Mouse (Mus musculus) ovary, adult 2 months (tissue): ENCODE results near the gene Vmn1r160. TPM values are rescaled to one million over a fixed set of nuclear protein-coding genes. Genes with fewer than 3 reads are reported as not detected.

Source experiments
- polyA plus RNA-seq: library from polyadenylated mRNA; depleted of rRNA; stranded (reverse); fragments of >200 nt; gene quantifications from 2 replicates; pipeline ENCODE4 v1.2.3, GENCODE M21; 2012; rRNA removed

The Vmn1r160 gene
- not detected in 2 replicates for polyA plus RNA-seq

GRCm38 (mm10) chr7:22870924-22871323, at the start of gene Vmn1r160:
Gene Vmn1r160 (plus strand): TSS chr7:22871224.

DNA sequence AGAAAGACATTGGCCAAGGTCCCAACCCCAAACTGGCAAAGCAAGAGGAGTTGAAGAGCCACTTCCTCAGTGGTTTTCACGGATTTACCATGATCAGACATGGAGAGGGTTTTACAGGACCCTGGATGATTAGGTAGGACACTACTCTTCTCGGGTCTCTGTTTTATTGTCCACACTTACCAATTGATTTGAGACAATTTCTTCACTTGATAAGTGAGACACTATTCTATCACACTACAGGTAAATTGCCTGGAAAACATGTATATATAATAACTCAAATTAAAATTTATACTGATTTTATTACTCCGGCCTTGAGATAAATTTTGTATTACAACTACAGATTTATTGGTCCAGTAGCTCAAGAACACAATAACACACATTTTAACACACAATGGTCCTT, 27.5 kb upstream of the Vmn1r160 start, which contains the start of gene Vmn1r159:
TSS of gene Vmn1r159 (minus strand) at position 101 of the 400 bp plus-strand sequence.

Other genes starting within 250 kb of the Vmn1r160 start
- not detected in 2 replicates for gene Vmn1r155, start 213.2 kb upstream of the Vmn1r160 start, polyA plus RNA-seq
- not detected in 2 replicates for gene Gm8693, start 178.9 kb upstream of the Vmn1r160 start, polyA plus RNA-seq
- 0.15 TPM in 1 of 2 replicates, not detected in the other for gene Gm4567, start 151.5 kb upstream of the Vmn1r160 start, polyA plus RNA-seq
- not detected in 2 replicates for gene Vmn1r157, start 109.5 kb upstream of the Vmn1r160 start, polyA plus RNA-seq
- gene Vmn1r158, start 80.4 kb upstream of the Vmn1r160 start, polyA plus RNA-seq: not detected in 2 replicates
- not detected in 2 replicates for gene Vmn1r159, start 27.6 kb upstream of the Vmn1r160 start, polyA plus RNA-seq
- gene Gm4214, start 113.4 kb downstream of the Vmn1r160 start, polyA plus RNA-seq: not detected in 2 replicates
- not detected in 2 replicates for gene Gm4216, start 148.7 kb downstream of the Vmn1r160 start, polyA plus RNA-seq
- gene Vmn1r163, start 184.3 kb downstream of the Vmn1r160 start, polyA plus RNA-seq: not detected in 2 replicates
- gene Gm8720, start 196.2 kb downstream of the Vmn1r160 start, polyA plus RNA-seq: not detected in 2 replicates